Mouse (Mus musculus) right cerebral cortex, postnatal 14 days (tissue): ENCODE measurements around the gene Pga5.

Experiments
- DNase-seq: peaks from one replicate; pipeline ENCODE4 v3.0.0; 2022

The Pga5 gene

DNA sequence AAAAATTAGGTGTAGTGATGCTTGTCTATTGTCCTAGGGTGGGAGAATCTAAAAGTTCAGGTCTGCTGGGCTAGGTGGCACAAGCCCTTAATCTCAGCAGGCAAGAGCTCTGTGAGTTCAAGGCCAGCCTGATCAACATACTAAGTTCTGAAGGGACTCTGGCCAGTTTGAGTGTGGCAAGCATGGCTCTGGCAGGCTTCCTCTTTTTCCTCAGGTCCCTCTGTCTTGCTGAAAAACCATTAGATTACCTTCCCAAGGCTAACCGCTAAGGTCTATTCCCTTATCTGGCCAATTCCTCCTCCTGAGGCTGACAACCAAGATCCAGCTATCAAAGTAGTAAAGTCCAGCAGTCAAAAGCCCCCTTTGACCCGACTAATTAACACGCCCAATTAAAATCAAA, 15.2 kb downstream of the Pga5 start:
- DNase-seq = no peak

GRCm38 (mm10) chr19:10661919-10662318, 16.0 kb downstream of the Pga5 start:
- DNase-seq = no peak

DNA sequence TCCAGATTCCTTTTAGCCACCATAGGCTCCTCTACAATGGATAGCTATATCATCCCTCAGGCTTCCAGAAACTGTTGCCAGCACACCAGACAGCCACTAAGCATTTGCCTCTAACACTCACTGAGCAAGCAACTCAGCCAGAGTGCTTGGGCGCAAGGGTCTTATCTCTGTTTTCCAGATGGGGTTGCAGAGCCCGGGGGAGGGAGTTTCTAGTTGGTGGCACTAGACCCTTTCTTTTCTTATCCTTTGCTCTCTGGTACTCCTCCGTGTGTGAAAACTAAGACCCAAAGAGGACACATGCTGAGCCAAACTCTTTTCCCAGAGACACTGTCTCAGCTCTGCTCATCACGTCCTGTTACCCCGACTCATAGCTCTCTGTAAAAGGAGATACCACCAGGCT, 16.5 kb downstream of the Pga5 start:
- DNase-seq = no peak

DNA sequence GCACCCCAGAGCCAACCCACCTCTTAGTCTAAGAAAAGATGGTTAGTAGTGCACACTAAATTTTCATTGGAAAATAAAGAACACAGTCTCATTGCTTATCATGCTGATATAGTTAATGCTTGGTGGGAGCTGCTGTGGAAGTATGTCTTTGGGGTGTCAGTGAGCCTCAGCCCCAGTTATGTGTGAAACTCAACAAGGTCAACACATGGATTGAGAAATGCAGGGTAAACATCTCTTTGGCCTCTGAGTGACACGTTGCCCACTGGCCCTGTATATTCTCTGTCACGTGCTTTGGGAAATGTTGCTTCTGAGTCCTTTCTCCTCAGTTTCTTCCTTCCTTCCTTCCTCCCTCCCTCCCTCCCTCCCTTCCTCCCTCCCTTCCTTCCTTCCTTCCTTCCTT, 19.5 kb downstream of the Pga5 start:
- no peak for DNase-seq

DNA sequence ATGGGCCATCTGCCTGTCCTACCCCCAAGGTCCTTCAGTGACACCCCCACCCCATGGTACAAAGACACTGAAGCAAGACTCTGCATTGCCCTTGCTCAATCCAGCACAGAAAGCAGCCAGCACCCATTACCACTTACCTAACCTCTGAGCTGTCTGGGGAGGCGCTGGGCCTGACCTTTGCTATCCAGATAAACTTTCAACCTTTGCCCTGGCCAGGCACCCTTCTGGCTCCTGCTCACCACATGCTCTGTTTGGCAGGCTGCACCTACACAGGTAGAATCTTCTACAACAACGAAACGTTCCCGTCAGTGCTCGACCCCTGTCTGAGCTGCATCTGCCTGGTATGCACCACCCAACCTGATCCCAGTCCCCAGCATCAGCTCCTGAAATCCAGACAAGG, 20.1 kb downstream of the Pga5 start:
- no peak for DNase-seq

- no peak for DNase-seq
Observed at GRCm38 (mm10) chr19:10656058-10656457, 21.8 kb downstream of the Pga5 start.

DNA sequence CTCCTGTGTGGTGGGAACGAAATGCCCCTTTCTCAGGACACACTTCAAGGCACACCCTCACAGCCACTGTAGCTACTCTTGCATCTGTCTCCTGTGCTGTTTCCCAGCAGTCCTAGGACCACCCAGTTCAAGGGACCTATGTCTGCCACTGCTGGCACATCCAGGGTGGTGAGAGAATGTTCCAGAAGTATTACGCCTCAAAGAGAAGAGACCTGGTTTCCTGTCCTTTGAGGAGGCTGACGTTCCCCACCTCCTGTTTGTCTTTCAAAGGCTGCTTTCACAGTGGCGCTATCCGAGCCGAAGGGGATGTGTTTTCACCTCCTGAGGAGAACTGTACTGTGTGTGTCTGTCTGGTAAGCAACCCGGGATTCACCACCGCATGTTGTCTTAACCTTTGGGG, 29.7 kb downstream of the Pga5 start:
- DNase-seq = no peak

GRCm38 (mm10) chr19:10645616-10646015, 32.3 kb downstream of the Pga5 start:
- DNase-seq = no peak

DNA sequence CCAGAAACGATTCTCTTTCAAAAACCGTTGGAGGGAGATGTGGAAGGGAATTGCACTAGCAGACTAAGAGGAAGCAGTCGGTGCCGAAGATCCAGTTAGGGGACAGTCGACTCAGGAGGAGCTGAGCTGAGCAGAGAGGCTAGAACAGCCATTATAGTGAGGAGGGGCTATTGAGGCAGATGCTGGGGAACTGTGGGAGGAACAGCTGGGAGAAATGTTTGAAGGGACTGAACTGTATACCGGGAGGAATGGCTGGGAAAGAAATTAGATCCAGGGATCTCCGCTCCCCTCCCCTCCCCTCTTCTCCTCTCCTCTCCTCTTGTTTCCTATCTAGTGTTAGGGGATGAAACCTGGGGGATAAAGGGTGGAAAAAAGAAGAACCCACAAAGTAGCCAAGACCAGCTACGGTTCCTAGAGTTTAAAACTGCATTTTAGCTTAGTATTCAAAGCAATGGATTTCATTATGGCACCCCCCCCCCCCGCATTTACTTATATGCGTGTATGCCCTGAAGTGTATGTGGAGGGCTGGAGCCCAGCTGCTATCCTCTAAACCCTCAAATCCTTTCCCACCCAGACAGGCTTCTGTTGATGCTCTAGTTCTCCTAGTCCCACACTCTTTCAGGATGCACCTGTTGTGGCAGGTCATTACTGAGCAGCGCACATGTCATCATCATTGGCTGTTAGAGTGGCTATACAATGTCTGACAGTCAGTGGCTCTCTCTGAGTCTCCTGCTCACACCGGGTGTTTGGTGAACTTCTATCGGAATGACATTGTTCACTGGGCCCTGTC, 37.1 kb downstream of the Pga5 start:
- DNase-seq = no peak

- DNase-seq = no peak
Observed at GRCm38 (mm10) chr19:10640080-10640479, 37.8 kb downstream of the Pga5 start.

DNA sequence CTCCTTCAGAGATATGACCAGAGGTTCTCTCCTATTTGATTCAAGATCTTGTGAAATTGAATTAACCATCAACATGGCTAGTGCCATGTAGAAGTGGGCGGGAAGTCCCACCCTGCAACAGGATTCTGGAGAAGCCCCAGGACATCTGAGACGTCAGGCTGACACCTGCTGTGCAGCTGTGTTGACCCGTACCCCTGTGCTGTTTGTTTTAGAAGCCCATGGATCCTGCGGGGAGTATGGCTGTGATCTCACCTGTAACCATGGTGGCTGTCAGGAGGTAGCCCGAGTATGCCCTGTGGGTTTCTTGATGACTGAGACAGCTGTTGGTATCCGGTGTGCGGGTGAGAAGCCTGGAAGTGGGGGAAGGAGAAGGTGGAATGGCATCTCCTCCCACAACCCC, 40.0 kb downstream of the Pga5 start:
- no peak for DNase-seq

GRCm38 (mm10) chr19:10634872-10635318, 43.0 kb downstream of the Pga5 start:
- peak; percentile 53 for DNase-seq

- peak; percentile 43 for DNase-seq
Observed at GRCm38 (mm10) chr19:10634106-10634871, 43.6 kb downstream of the Pga5 start, which contains the start of gene Vwce. Gene Vwce, plus strand, starts transcription at chr19:10634213.
